Mouse (Mus musculus) left cerebral cortex, adult 11 months (tissue): Measurements from ENCODE around the gene 9230102O04Rik.

Experiments
- DNase-seq: peaks from one replicate; pipeline ENCODE4 v3.0.0; 2022; ENCODE audit warnings: low spot score

9230102O04Rik gene

GRCm38 (mm10) chr2:9885217-9885770 is 4.0 kb downstream of the 9230102O04Rik start:
- no peak for DNase-seq

DNA sequence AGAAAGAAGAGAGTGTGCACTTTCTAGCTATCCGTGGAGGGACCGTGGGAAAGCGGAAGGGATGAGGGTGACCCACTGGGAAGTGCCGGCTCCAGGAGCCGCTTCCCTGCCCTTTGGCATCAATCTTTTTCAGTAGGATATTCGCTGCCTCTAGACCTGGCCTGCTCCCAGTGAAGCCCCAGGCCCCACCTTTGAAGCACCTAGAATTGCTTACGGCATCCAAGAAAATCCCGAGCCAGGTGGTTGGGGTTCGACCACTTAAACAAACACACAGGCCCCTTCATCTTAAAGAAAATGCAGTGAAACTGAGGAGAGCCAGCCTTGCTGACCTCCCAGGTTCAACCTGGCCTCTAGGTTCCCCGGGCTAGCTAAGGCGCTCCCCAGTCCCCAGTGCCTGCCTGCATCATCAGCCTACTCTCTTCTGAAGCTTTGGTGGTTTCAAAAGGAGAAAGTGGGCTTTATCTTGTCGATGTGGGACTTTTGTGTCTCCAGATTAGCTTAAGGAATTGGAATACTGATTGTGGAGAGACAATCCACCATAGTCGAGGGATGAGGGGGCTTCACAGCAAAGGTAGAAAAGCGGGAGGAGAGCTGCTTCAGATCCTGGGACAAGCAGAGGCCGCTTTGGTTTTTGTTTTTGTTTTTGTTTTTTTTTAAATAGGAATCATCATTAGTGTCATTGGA is 4.7 kb downstream of the 9230102O04Rik start:
- no peak for DNase-seq

- DNase-seq = no peak
These were observed 5.4 kb downstream of the 9230102O04Rik start for GRCm38 (mm10) chr2:9883803-9884532.

- no peak for DNase-seq
These were observed 6.2 kb downstream of the 9230102O04Rik start for GRCm38 (mm10) chr2:9882926-9883802.

GRCm38 (mm10) chr2:9882371-9882925 is 6.9 kb downstream of the 9230102O04Rik start:
- no peak for DNase-seq

- DNase-seq = no peak
These were observed 7.7 kb downstream of the 9230102O04Rik start for GRCm38 (mm10) chr2:9881611-9882023.

- no peak for DNase-seq
These were observed 8.2 kb downstream of the 9230102O04Rik start, which contains the start of gene 4930412O13Rik for GRCm38 (mm10) chr2:9881051-9881591. Gene 4930412O13Rik (plus strand): TSS chr2:9881252.

GRCm38 (mm10) chr2:9880271-9880670 is 9.1 kb downstream of the 9230102O04Rik start:
- DNase-seq = no peak

- no peak for DNase-seq
These were observed 9.8 kb downstream of the 9230102O04Rik start for GRCm38 (mm10) chr2:9879493-9879892.

- DNase-seq = no peak
These were observed 10.2 kb downstream of the 9230102O04Rik start for GRCm38 (mm10) chr2:9879092-9879491.

- no peak for DNase-seq
These were observed 10.7 kb downstream of the 9230102O04Rik start for GRCm38 (mm10) chr2:9878564-9879081.

GRCm38 (mm10) chr2:9877966-9878563 is 11.3 kb downstream of the 9230102O04Rik start:
- no peak for DNase-seq

DNA sequence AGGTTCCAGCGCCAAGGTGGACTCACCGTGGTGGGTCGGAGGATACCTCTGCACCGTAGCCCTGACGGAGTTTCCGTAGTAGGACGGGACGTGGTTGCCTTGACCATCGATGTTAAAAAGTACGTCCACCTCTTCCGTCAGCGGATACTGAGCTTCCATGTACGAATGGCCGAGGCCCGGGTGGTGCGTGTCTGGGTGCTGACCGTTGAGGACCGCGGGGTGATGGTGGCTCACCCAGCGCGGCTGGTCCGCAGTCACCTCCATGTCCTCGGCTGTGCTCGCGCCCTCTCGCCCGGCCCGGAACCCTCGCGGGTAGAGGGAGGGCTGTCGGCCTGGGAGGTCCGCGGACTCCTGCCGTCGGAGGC is 12.0 kb downstream of the 9230102O04Rik start:
- no peak for DNase-seq

- DNase-seq = no peak
These were observed 12.6 kb downstream of the 9230102O04Rik start for GRCm38 (mm10) chr2:9876621-9877325.

DNA sequence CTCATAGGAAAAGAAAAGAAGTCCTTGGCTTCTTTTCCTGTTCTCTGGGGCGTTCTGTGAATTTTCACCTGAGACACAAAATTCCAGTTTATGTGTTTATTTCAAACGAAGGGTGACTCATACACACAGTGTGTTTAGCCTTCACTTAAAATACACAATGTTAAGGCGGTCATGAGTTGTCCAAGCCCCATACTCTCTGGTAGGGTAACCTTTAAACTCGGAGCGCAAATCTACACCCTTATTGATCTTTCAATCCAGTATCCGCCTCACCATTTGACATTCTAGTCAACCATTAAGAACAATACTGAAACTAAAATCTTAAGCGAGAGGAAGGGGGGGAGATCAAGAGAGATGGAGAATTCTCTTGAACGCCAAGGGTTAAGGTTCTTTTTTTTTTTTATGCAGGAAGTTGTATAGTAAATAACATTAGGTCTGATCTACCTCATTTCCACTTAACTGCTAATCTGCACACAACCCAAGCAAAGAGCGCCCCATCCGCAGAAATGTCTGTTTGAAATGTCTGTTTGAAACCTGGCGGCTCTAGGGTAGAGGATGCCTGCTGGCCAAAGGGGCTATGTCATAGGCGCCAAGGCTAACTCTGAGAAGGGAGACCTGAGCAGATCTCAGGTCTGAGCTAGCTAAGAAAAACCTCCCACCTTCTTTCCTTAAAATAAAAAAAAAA is 13.5 kb downstream of the 9230102O04Rik start:
- no peak for DNase-seq

GRCm38 (mm10) chr2:9875220-9875619 is 14.1 kb downstream of the 9230102O04Rik start:
- DNase-seq = no peak

GRCm38 (mm10) chr2:9874467-9875219 is 14.7 kb downstream of the 9230102O04Rik start:
- DNase-seq = no peak

- no peak for DNase-seq
These were observed 15.6 kb downstream of the 9230102O04Rik start for GRCm38 (mm10) chr2:9873757-9874156.

- DNase-seq = no peak
These were observed 16.7 kb downstream of the 9230102O04Rik start for GRCm38 (mm10) chr2:9872682-9873081.
